Mouse (Mus musculus) limb, embryonic 13.5 days (tissue): ENCODE results near the gene Rbfox3. TPM values are rescaled to one million over a fixed set of nuclear protein-coding genes. Genes with fewer than 3 reads are reported as not detected.

Experiments
- ATAC-seq: fragments of 200-750 bp; cut with Nextera tagmentation; 2 replicates; pipeline ENCODE4 v1.8.0; 2017; ENCODE audit warnings: low read depth, moderate number of reproducible peaks, moderate TSS enrichment; ENCODE audit not compliant: low FRiP score
- H3K27ac ChIP-seq: fragments of 300-500 bp; sonication (generic); 2 replicates; pipeline ENCODE4 v1.5.1; 2015; ENCODE audit warnings: inconsistent platforms, mild to moderate bottlenecking, moderate library complexity
- H3K27me3 ChIP-seq: fragments of 300-500 bp; sonication (generic); 2 replicates; pipeline ENCODE4 v1.6.1; 2015; ENCODE audit warnings: mild to moderate bottlenecking, inconsistent platforms
- H3K36me3 ChIP-seq: fragments of 300-500 bp; sonication (generic); 2 replicates; pipeline ENCODE4 v1.6.1; 2015; ENCODE audit warnings: inconsistent platforms, mild to moderate bottlenecking, moderate library complexity
- H3K4me1 ChIP-seq: fragments of 300-500 bp; sonication (generic); 2 replicates; pipeline ENCODE4 v1.6.1; 2015; ENCODE audit warnings: inconsistent platforms
- H3K4me2 ChIP-seq: fragments of 300-500 bp; sonication (generic); replicated peaks from 2 replicates; pipeline ENCODE4 v1.6.1; 2015; ENCODE audit warnings: inconsistent platforms, mild to moderate bottlenecking, moderate library complexity
- H3K4me3 ChIP-seq: fragments of 300-500 bp; sonication (generic); 2 replicates; pipeline ENCODE4 v1.5.1; 2015; ENCODE audit warnings: moderate library complexity, mild to moderate bottlenecking, inconsistent platforms
- H3K9ac ChIP-seq: fragments of 300-500 bp; sonication (generic); 2 replicates; pipeline ENCODE4 v1.6.1; 2015; ENCODE audit warnings: mild to moderate bottlenecking, inconsistent platforms
- H3K9me3 ChIP-seq: fragments of 300-500 bp; sonication (generic); 2 replicates; pipeline ENCODE4 v1.6.1; 2016; ENCODE audit warnings: inconsistent platforms
- WGBS: fragments of 180-500 bp; shearing (Covaris S2); methylation state at CpG from one replicate; pipeline ENCODE4 v1.1.7; 2015; 5-methylcytosine and 5-hydroxymethylcytosine counted together
- polyA plus RNA-seq: library from polyadenylated mRNA; unstranded; fragments of >200 nt; fragmentation: Nextera tagmentation; extraction: Ambion mirVana; gene quantifications from 2 replicates; pipeline ENCODE4 v1.2.1, GENCODE M21; 2015

Gene Rbfox3
- polyA plus RNA-seq, 1 experiment from 2014 or later, result 0.93 TPM

- ATAC-seq, result no peak
- Histone ChIP-seq H3K27me3 (peaks cover 6% of the 10 kb centered on the region), H3K36me3 (no peaks in the 10 kb centered on the region), H3K4me3 (no peak overlapping the region), H3K9ac (no peak overlapping the region), H3K4me1 (no peaks in the 10 kb centered on the region), H3K27ac (no peak overlapping the region), H3K4me2 (no peak overlapping the region), H3K9me3 (no peaks in the 10 kb centered on the region)
- WGBS, result 48% methylated on average over 12 of the region's 12 CpGs
Measured at GRCm38 (mm10) chr11:118540411-118541026, 370.9 kb downstream of the Rbfox3 start.

GRCm38 (mm10) chr11:118538008-118538407 is 373.4 kb downstream of the Rbfox3 start:
- Histone ChIP-seq H3K27me3 (peaks cover 16% of the 10 kb centered on the region), H3K9me3 (no peaks in the 10 kb centered on the region), H3K4me2 (no peak overlapping the region), H3K9ac (no peak overlapping the region), H3K4me3 (no peak overlapping the region), H3K4me1 (peaks cover 7% of the 10 kb centered on the region), H3K36me3 (no peaks in the 10 kb centered on the region), H3K27ac (no peak overlapping the region)
- 79% methylated on average over 11 of the region's 11 CpGs for WGBS
- no peak for ATAC-seq

- Histone ChIP-seq H3K4me1 (peaks cover 10% of the 10 kb centered on the region), H3K9ac (no peak overlapping the region), H3K9me3 (no peaks in the 10 kb centered on the region), H3K27ac (no peak overlapping the region), H3K36me3 (no peaks in the 10 kb centered on the region), H3K4me2 (no peak overlapping the region), H3K4me3 (no peak overlapping the region), H3K27me3 (peaks cover 12% of the 10 kb centered on the region)
- WGBS, result 19% methylated on average over 18 of the region's 18 CpGs
- ATAC-seq, result no peak; the same call in 1 of the 2 replicates
Measured at GRCm38 (mm10) chr11:118534382-118535092, 376.9 kb downstream of the Rbfox3 start.

- H3K4me2 ChIP-seq, result no peak overlapping the region
- peaks cover 10% of the 10 kb centered on the region for H3K4me1 ChIP-seq
- H3K9ac ChIP-seq, result no peak overlapping the region
- ATAC-seq, result no peak
- H3K9me3 ChIP-seq, result no peaks in the 10 kb centered on the region
- 76% methylated on average over 8 of the region's 8 CpGs for whole genome bisulfite sequencing
- peaks cover 17% of the 10 kb centered on the region for H3K27me3 ChIP-seq
- H3K4me3 ChIP-seq, result no peak overlapping the region
- H3K27ac ChIP-seq, result no peak overlapping the region
- no peaks in the 10 kb centered on the region for H3K36me3 ChIP-seq
Measured at GRCm38 (mm10) chr11:118530313-118530712, 381.1 kb downstream of the Rbfox3 start.

GRCm38 (mm10) chr11:118528761-118529160 is 382.6 kb downstream of the Rbfox3 start:
- Histone ChIP-seq H3K9ac (no peak overlapping the region), H3K36me3 (no peaks in the 10 kb centered on the region), H3K4me1 (peaks cover 3% of the 10 kb centered on the region), H3K27ac (no peak overlapping the region), H3K9me3 (no peaks in the 10 kb centered on the region), H3K4me2 (no peak overlapping the region), H3K27me3 (peaks cover 7% of the 10 kb centered on the region), H3K4me3 (no peak overlapping the region)
- 85% methylated on average over 9 of the region's 9 CpGs for WGBS
- ATAC-seq, result no peak

GRCm38 (mm10) chr11:118525059-118525458 is 386.3 kb downstream of the Rbfox3 start:
- Histone ChIP-seq H3K4me3 (no peak overlapping the region), H3K9ac (no peak overlapping the region), H3K4me1 (no peaks in the 10 kb centered on the region), H3K27ac (no peak overlapping the region), H3K4me2 (no peak overlapping the region), H3K36me3 (no peaks in the 10 kb centered on the region), H3K27me3 (peaks cover 5% of the 10 kb centered on the region; the same call in 1 of the 2 replicates), H3K9me3 (no peaks in the 10 kb centered on the region)
- 34% methylated on average over 11 of the region's 11 CpGs for WGBS
- no peak for ATAC-seq

- H3K9me3 ChIP-seq, result no peaks in the 10 kb centered on the region
- no peaks in the 10 kb centered on the region for H3K36me3 ChIP-seq
- no peak overlapping the region for H3K27ac ChIP-seq
- ATAC-seq, result no peak
- no peak overlapping the region for H3K4me3 ChIP-seq
- H3K9ac ChIP-seq, result no peak overlapping the region
- H3K27me3 ChIP-seq, result peaks cover 5% of the 10 kb centered on the region; the same call in 1 of the 2 replicates
- WGBS, result 85% methylated on average over 4 of the region's 4 CpGs
- H3K4me1 ChIP-seq, result no peaks in the 10 kb centered on the region
- no peak overlapping the region for H3K4me2 ChIP-seq
Measured at GRCm38 (mm10) chr11:118523496-118524145, 387.8 kb downstream of the Rbfox3 start.

- ATAC-seq, result no peak
- Histone ChIP-seq H3K36me3 (no peaks in the 10 kb centered on the region), H3K4me2 (no peak overlapping the region), H3K4me1 (no peaks in the 10 kb centered on the region), H3K27ac (no peak overlapping the region), H3K4me3 (no peak overlapping the region), H3K9ac (no peak overlapping the region), H3K9me3 (no peaks in the 10 kb centered on the region), H3K27me3 (peaks cover 3% of the 10 kb centered on the region; the same call in 1 of the 2 replicates)
- WGBS, result 85% methylated on average over 2 of the region's 2 CpGs
Measured at GRCm38 (mm10) chr11:118520932-118521331, 390.5 kb downstream of the Rbfox3 start.

- no peaks in the 10 kb centered on the region for H3K4me1 ChIP-seq
Measured at GRCm38 (mm10) chr11:118520251-118520650, 391.1 kb downstream of the Rbfox3 start.

GRCm38 (mm10) chr11:118518743-118519142 is 392.7 kb downstream of the Rbfox3 start:
- H3K4me1 ChIP-seq, result peaks cover 4% of the 10 kb centered on the region
- no peak overlapping the region for H3K4me2 ChIP-seq
- ATAC-seq, result no peak
- H3K4me3 ChIP-seq, result no peak overlapping the region
- H3K9ac ChIP-seq, result no peak overlapping the region
- no peaks in the 10 kb centered on the region for H3K36me3 ChIP-seq
- H3K9me3 ChIP-seq, result no peaks in the 10 kb centered on the region
- peaks cover 10% of the 10 kb centered on the region for H3K27me3 ChIP-seq
- H3K27ac ChIP-seq, result no peak overlapping the region
- WGBS, result 62% methylated on average over 7 of the region's 7 CpGs

More at GRCm38 (mm10) chr11:118520251-118520650, 391.1 kb downstream of the Rbfox3 start:
- Histone ChIP-seq H3K27ac (no peak overlapping the region), H3K9me3 (no peaks in the 10 kb centered on the region), H3K9ac (no peak overlapping the region), H3K36me3 (no peaks in the 10 kb centered on the region), H3K4me3 (no peak overlapping the region), H3K27me3 (peaks cover 3% of the 10 kb centered on the region; the same call in 1 of the 2 replicates), H3K4me2 (no peak overlapping the region)
- WGBS, result 61% methylated on average over 5 of the region's 5 CpGs
- ATAC-seq, result no peak

- Histone ChIP-seq H3K9me3 (no peaks in the 10 kb centered on the region), H3K4me3 (no peak overlapping the region), H3K9ac (no peak overlapping the region), H3K4me1 (peaks cover 9% of the 10 kb centered on the region), H3K27me3 (peaks cover 14% of the 10 kb centered on the region), H3K36me3 (no peaks in the 10 kb centered on the region), H3K27ac (no peak overlapping the region), H3K4me2 (no peak overlapping the region)
- 83% methylated on average over 7 of the region's 7 CpGs for WGBS
- no peak for ATAC-seq
Measured at GRCm38 (mm10) chr11:118517924-118518323, 393.5 kb downstream of the Rbfox3 start.

GRCm38 (mm10) chr11:118512257-118512910 is 399.0 kb downstream of the Rbfox3 start:
- H3K27ac ChIP-seq, result peak overlapping the region; percentile 28; the same call in 1 of the 2 replicates
- peak overlapping the region; percentile 28; the same call in 1 of the 2 replicates for H3K4me2 ChIP-seq
- peak overlapping the region; percentile 54 for H3K9ac ChIP-seq
- peak; percentile 69 for ATAC-seq
- WGBS, result 37% methylated on average over 15 of the region's 15 CpGs
- peaks cover 22% of the 10 kb centered on the region for H3K4me1 ChIP-seq
- H3K4me3 ChIP-seq, result no peak overlapping the region
- peaks cover 20% of the 10 kb centered on the region for H3K27me3 ChIP-seq
- H3K36me3 ChIP-seq, result no peaks in the 10 kb centered on the region
- no peaks in the 10 kb centered on the region for H3K9me3 ChIP-seq
